Mouse (Mus musculus) CH12.LX (cell line): ENCODE measurements at regions not wholly inside any gene's neighbourhood (a gene's known extent, or its start where the extent isn't known, plus 50 kb on each side); places are given as distances from the start of the nearest gene placed in this dataset.

Experiments used
- DNase-seq: peaks from one replicate; pipeline ENCODE4 v3.0.0-alpha.2; 2013; ENCODE audit errors: extremely low read depth
- H3K27ac ChIP-seq: 2 replicates; pipeline ENCODE4 v1.5.1; 2012; ENCODE audit warnings: low read depth, mild to moderate bottlenecking, control low read depth, moderate library complexity; ENCODE audit not compliant: insufficient read depth
- H3K27me3 ChIP-seq: replicated peaks from 2 replicates; pipeline ENCODE3; 2012; ENCODE audit warnings: inconsistent platforms
- H3K36me3 ChIP-seq, 2 experiments: replicated peaks in 1 of 2; 2 replicates each; pipeline versions ENCODE3 to v1.6.1; 2012; ENCODE audit warnings: inconsistent platforms in 1 of 2, low read length in 1 of 2, mild to moderate bottlenecking in 1 of 2, mixed read lengths in 1 of 2, moderate library complexity in 1 of 2; ENCODE audit not compliant: control insufficient read depth in 1 of 2, insufficient read depth in 1 of 2
- H3K4me1 ChIP-seq, 2 experiments: 2 replicates each; pipeline ENCODE4 v1.6.1; 2012; ENCODE audit warnings: inconsistent platforms in 1 of 2, moderate library complexity in 1 of 2; ENCODE audit not compliant: insufficient read depth in 2 of 2, control insufficient read depth in 1 of 2
- H3K4me2 ChIP-seq: 2 replicates; pipeline ENCODE4 v1.6.1; 2012; ENCODE audit warnings: low read depth, mild to moderate bottlenecking, control low read depth; ENCODE audit not compliant: poor library complexity, insufficient read depth, severe bottlenecking
- H3K4me3 ChIP-seq, 3 experiments: fragments of 150-350 bp in 1 of 3; sonication (generic) in 1 of 3; replicated peaks in 1 of 3; 2 replicates each; pipeline versions ENCODE3 to v1.5.1; 2011 to 2012; ENCODE audit warnings: low read depth in 2 of 3, low read length in 2 of 3, mild to moderate bottlenecking in 2 of 3, moderate library complexity in 2 of 3, control low read depth in 1 of 3, improper control_type of control experiment in 1 of 3, inconsistent platforms in 1 of 3, mixed read lengths in 1 of 3; ENCODE audit not compliant: poor library complexity in 1 of 3
- H3K79me2 ChIP-seq: replicated peaks from 2 replicates; pipeline ENCODE4 v1.6.1; 2012; ENCODE audit warnings: mild to moderate bottlenecking, moderate library complexity; ENCODE audit not compliant: control insufficient read depth, poor library complexity, insufficient read depth, severe bottlenecking; ENCODE audit errors: extremely low read depth
- H3K9ac ChIP-seq: 2 replicates; pipeline ENCODE4 v1.6.1; 2012; ENCODE audit warnings: low read depth, mild to moderate bottlenecking, control low read depth, moderate library complexity; ENCODE audit not compliant: insufficient read depth
- H3K9me3 ChIP-seq: replicated peaks from 2 replicates; pipeline ENCODE3; 2012; ENCODE audit warnings: low read length, inconsistent platforms, mixed read lengths
- E2F4 ChIP-seq: IDR thresholded peaks from 2 replicates; pipeline ENCODE4 v1.6.1; 2011; ENCODE audit warnings: low read depth, low read length, improper control_type of control experiment; ENCODE audit not compliant: insufficient replicate concordance
- EP300 ChIP-seq: IDR thresholded peaks from 2 replicates; pipeline ENCODE4 v1.6.1; 2011; ENCODE audit warnings: low read length, improper control_type of control experiment
- ETS1 ChIP-seq: conservative IDR thresholded peaks from 2 replicates; pipeline ENCODE4 v1.6.1; 2012; ENCODE audit warnings: low read depth, mild to moderate bottlenecking, inconsistent platforms, low read length, improper control_type of control experiment, moderate library complexity
- GABPA ChIP-seq: IDR thresholded peaks from 2 replicates; pipeline ENCODE4 v1.6.1; 2012; ENCODE audit warnings: low read depth, low read length, improper control_type of control experiment, inconsistent platforms; ENCODE audit not compliant: insufficient replicate concordance
- HCFC1 ChIP-seq: IDR thresholded peaks from 2 replicates; pipeline ENCODE4 v1.6.1; 2012; ENCODE audit warnings: low read depth, mild to moderate bottlenecking, inconsistent platforms, low read length, improper control_type of control experiment
- IRF4 ChIP-seq: IDR thresholded peaks from 2 replicates; pipeline ENCODE4 v1.6.1; 2014; ENCODE audit warnings: low read depth, mild to moderate bottlenecking, inconsistent platforms, low read length, improper control_type of control experiment
- JUND ChIP-seq: conservative IDR thresholded peaks from 2 replicates; pipeline ENCODE4 v1.6.1; 2011; ENCODE audit warnings: low read depth, low read length, improper control_type of control experiment
- MAFK ChIP-seq: IDR thresholded peaks from 2 replicates; pipeline ENCODE4 v1.6.1; 2011; ENCODE audit warnings: low read length, improper control_type of control experiment; ENCODE audit not compliant: insufficient replicate concordance
- MAX ChIP-seq: IDR thresholded peaks from 2 replicates; pipeline ENCODE4 v1.6.1; 2011; ENCODE audit warnings: low read length, improper control_type of control experiment
- MAZ ChIP-seq: IDR thresholded peaks from 2 replicates; pipeline ENCODE4 v1.6.1; 2012; ENCODE audit warnings: low read depth, mild to moderate bottlenecking, inconsistent platforms, low read length, improper control_type of control experiment, moderate library complexity
- MXI1 ChIP-seq: IDR thresholded peaks from 2 replicates; pipeline ENCODE4 v1.6.1; 2011; ENCODE audit warnings: mild to moderate bottlenecking, low read depth, low read length, improper control_type of control experiment
- MYC ChIP-seq: IDR thresholded peaks from 2 replicates; pipeline ENCODE4 v1.6.1; 2011; ENCODE audit warnings: low read depth, mild to moderate bottlenecking, improper control_type of control experiment, low read length
- PAX5 ChIP-seq: IDR thresholded peaks from 2 replicates; pipeline ENCODE4 v1.6.1; 2012; ENCODE audit warnings: low read length, inconsistent platforms, mixed read lengths
- SMC3 ChIP-seq: IDR thresholded peaks from 2 replicates; pipeline ENCODE4 v1.6.1; 2011; ENCODE audit warnings: low read depth, low read length, improper control_type of control experiment
- TBP ChIP-seq: conservative IDR thresholded peaks from 2 replicates; pipeline ENCODE4 v1.6.1; 2011; ENCODE audit warnings: low read depth, low read length, improper control_type of control experiment
- TCF12 ChIP-seq: IDR thresholded peaks from 2 replicates; pipeline ENCODE4 v1.6.1; 2014; ENCODE audit warnings: low read depth, mild to moderate bottlenecking, inconsistent platforms, low read length, improper control_type of control experiment
- USF1 ChIP-seq: IDR thresholded peaks from 2 replicates; pipeline ENCODE4 v1.6.1; 2014; ENCODE audit warnings: low read depth, mild to moderate bottlenecking, inconsistent platforms, low read length, improper control_type of control experiment
- ZKSCAN1 ChIP-seq: IDR thresholded peaks from 2 replicates; pipeline ENCODE4 v1.6.1; 2012; ENCODE audit warnings: low read depth, inconsistent platforms, low read length, improper control_type of control experiment, borderline replicate concordance
- ZMIZ1 ChIP-seq: IDR thresholded peaks from 2 replicates; pipeline ENCODE4 v1.6.1; 2012; ENCODE audit warnings: low read depth, mild to moderate bottlenecking, inconsistent platforms, low read length, improper control_type of control experiment
- ZNF384 ChIP-seq: IDR thresholded peaks from 2 replicates; pipeline ENCODE4 v1.6.1; 2012; ENCODE audit warnings: low read depth, low read length, improper control_type of control experiment, inconsistent platforms
- dilution Hi-C: fragments of 300-500 bp; cut with MboI; formaldehyde crosslinking; loops from 2 replicates; pipeline ENCODE4 v1.14.3; 2020; ENCODE audit warnings: low sequenced_read_pairs; ENCODE audit not compliant: extremely low pct_unique_long_range_greater_than_20kb, extremely low pct_ligation_motif_present
- in situ Hi-C: fragments of 300-500 bp; cut with MboI; formaldehyde crosslinking; loops from 3 replicates; pipeline ENCODE4 v1.14.3; 2019; ENCODE audit warnings: low sequenced_read_pairs, low pct_ligation_motif_present, low pct_unique_long_range_greater_than_20kb, mixed read lengths

DNA sequence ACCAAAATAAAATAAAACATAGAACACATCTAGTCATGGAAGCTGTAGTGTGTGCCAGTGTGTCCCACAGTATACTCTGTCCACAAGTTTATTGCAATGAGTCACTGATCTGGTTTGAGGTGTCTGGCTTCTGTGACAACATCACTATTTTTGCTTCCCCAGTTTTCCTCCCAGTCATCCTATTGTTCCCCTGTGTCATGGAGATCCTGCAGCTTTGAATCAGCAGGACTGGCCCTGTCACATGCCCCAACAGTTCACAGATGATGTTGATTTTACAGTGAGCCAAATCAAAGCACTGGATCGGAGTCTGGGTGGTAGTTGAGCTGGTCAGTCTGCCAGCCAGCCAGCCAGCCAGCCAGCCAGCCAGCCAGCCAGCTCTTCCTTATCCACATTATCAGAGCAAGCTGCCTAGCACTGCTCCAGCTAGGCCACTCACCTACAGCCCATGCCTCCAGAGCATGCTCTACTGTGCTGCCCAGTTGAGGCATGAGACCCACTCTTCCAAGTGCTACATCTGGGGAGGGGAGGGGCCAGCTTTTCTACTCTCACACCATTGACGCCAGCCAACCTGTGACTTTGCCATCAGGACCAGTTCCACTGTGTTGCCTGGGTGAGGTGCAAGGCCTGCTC lies 619.1 kb upstream of the 4930452B06Rik start:
- no peak overlapping the region for H3K4me2 ChIP-seq
- H3K27ac ChIP-seq: no peak overlapping the region
- DNase-seq: no peak
- H3K36me3 ChIP-seq: no peaks in the 10 kb centered on the region
- H3K79me2 ChIP-seq: no peaks in the 10 kb centered on the region
- H3K9me3 ChIP-seq: no peaks in the 10 kb centered on the region
- no peak overlapping the region for H3K4me3 ChIP-seq
- no peak overlapping the region for H3K9ac ChIP-seq
- TF ChIP-seq USF1: no peak
- no peak for TF ChIP-seq PAX5
- no peak for TF ChIP-seq MAFK
- TF ChIP-seq ZNF384: no peak
- TF ChIP-seq HCFC1: no peak
- no peak for TF ChIP-seq MAZ
- TF ChIP-seq ETS1: no peak
- TF ChIP-seq TBP: no peak
- no peak for TF ChIP-seq MXI1
- TF ChIP-seq MYC: no peak
- no peak for TF ChIP-seq E2F4
- no peak for TF ChIP-seq ZKSCAN1
- TF ChIP-seq TCF12: no peak
- dilution Hi-C loops (no loop called here), in situ Hi-C loops (no loop called here)
- H3K27me3 ChIP-seq: no peaks in the 10 kb centered on the region
- no peaks in the 10 kb centered on the region for H3K4me1 ChIP-seq

DNA sequence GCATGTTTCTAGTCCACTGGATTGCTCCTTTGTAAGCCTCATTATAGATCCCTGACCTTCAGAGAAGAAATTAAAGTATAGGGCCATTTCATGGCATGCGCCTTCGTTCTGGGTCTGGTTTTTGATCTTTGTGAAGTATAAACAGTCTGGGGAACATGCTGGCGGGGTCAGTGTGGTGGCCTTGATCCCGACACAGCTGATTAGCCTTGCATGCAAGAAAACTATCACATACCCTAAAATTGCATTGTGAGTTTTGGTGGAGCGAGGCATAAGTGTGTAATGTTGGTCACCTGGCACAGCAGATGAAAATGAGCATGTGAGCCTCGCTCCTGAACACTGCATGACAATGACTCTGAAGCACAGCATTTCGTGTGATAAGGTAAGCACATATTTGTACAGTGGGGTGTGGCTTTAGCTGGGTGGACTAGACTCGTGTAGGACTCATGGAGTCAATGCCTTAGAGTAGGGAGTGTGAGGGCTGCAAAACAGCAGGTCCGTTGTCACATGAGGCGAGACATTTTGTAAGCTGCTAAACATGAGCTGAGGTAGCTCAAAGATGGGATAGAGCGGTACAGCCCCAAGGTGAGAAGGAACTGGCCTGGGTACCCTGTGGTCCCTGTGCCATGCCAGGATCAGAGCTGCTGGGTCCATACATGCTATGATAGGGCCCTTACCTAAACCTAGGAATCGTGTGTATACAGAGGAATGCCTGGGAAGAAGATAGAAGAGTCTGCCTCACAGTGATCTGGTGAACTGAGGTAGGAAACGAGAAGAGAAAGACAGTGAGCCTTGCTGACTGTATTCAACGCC lies 601.4 kb upstream of the 4930452B06Rik start:
- dilution Hi-C loops (no loop called here), in situ Hi-C loops (no loop called here)
- H3K27me3 ChIP-seq: no peaks in the 10 kb centered on the region
- H3K4me1 ChIP-seq: no peaks in the 10 kb centered on the region
- no peaks in the 10 kb centered on the region for H3K9me3 ChIP-seq
- no peaks in the 10 kb centered on the region for H3K36me3 ChIP-seq
- no peak overlapping the region for H3K9ac ChIP-seq
- no peak overlapping the region for H3K4me2 ChIP-seq
- no peak overlapping the region for H3K27ac ChIP-seq
- H3K4me3 ChIP-seq: no peak overlapping the region
- TF ChIP-seq SMC3 (no peak), JUND (no peak), GABPA (no peak), HCFC1 (no peak), IRF4 (no peak), EP300 (no peak), MAX (no peak), TBP (no peak), ZMIZ1 (no peak), MYC (no peak)
- TF ChIP-seq, all 38 proteins: peak for 0
- no peaks in the 10 kb centered on the region for H3K79me2 ChIP-seq
- DNase-seq: no peak
